Mouse (Mus musculus) 3134 (cell line): ENCODE results near the gene Sox6.

Experiments
- DNase-seq: peaks from one replicate; pipeline ENCODE4 v3.0.0-alpha.2; 2011; ENCODE audit warnings: low spot score; ENCODE audit not compliant: insufficient read length; ENCODE audit errors: extremely low read depth

Gene Sox6

DNA sequence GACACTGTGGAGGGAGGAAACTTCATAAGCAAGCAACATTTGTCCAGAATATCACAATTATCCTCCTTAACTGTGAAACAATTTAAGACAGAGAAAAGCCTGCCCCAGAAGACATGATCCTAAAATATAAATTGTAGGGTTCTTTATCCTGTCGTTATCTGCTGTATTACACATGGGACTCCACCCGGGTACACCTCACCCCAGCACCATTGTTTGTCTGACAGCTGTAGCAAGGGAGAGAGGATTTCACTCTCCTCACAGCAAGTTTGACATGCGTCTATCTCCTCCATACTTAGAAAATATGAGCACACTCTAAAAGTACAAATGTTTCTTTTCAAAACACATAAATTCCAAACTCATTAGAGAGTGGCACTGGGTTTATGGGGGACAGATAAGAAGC lies 198.0 kb downstream of the Sox6 start:
- no peak for DNase-seq

DNA sequence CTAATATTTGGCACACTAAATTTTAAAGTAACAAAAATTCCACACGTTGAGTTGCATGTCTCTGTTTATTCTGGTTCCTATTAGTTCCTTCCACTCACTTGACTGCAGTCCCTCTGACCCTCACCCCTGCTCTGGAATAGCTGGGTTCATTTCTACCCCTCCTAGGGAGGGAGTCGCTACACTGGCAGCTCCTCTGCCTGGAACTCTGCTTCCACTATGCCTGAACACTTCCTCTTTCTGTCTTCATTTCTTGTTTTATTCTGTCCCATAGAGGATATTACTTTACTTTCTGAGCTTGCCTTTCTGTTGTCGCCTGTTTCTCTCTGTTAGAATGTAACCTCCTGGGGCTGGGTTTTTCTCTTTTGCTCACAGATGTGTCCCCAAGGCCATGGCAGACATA lies 203.6 kb downstream of the Sox6 start:
- no peak for DNase-seq

DNA sequence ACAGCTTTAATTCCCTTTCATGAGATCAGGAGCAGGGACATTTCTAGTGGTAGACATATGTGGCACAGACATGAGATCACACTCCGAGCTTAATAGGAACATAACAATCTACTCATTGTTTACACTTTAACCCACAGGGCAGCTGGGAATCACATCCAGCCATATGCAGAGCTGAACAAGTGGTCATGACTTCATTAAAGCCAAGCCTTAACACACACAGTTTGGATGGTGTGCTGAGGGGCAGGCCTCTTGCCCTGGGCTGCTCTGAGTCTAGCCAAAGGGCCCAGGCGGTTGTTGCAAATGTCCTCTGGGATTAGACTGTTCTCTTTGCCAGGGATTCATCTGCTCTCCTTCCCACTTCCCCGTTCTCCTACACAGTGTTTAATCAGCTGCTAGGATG lies 204.9 kb downstream of the Sox6 start:
- DNase-seq: no peak

DNA sequence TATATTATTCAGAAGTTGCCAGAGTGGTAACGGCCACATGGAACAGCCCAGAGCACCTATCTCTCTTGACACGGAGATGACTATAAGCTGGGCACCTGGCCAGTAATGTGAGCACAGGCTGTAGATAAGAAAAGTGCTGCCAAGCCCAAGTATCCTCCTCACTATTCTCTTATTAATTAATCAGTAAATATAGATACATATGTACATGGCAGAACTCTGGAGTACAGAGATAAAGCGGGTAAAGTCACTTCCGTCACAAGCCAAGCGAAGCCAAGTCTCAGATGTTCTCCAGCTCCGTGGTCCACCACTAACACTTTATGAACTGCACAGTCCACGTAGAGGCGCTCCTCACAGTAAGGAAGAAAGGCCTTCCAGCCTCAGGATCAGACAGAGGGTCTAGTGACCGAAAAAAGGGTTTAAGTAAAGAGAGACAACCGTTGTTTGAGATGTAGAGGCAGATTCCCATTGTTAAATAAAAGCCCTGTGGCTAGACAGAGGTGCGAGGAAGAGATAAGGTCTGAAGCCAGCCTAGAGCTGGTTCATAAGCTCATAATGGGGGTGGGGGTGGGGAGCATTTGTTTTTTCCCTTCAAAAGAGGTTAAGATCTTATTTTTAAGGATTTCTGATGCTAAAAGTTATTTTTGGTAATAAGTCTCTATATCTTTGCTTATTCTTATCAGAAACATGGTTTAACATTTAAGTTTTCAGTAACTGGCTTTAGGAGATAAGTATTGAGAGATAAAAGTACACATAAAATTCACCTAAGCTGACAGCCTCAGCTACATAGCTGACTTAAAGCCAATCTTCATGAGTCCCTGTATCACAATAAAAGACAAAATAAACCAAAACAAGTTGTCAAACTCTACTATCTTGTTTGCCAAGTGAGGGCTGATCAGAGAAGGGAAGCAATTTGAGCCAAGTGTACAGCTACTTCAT lies 207.4 kb downstream of the Sox6 start:
- DNase-seq: no peak

DNA sequence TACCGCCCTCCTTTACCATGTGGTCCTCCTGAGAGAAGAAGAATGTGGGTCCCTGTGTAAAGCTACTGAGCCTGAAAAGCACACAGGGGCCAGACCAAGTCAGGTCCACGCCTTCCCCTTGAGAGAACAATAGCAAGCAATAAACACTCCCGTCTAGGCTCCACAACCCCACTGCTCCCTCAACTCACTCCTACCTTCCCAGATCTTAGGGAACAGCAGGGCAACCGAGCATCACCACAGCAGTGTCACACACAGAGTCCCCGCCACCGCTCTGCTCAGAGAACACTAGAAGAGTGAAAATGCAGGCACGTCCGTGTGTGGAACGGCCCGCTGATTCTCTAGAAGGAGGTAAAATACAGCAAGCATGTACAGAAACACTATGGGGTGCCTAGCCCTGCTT lies 208.2 kb downstream of the Sox6 start:
- DNase-seq: no peak

DNA sequence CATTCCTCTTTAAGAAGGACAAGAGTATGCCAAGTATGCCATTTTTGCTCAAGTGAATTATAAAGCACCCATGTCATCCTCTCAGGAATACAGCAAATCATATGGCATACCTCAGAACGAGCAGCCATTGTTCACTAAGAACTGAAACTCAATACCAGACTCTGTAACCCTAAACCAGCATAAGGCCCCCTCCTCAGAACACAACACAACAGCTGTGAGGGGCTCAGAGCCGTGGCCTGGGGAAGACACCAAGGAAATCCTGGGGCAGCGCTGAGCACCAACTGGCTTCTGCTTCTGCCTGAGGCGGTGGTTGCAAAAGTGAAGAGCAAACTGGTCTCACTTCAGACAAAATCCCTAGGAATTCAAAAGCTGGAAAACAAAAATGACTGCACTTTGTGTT lies 208.8 kb downstream of the Sox6 start:
- no peak for DNase-seq

DNA sequence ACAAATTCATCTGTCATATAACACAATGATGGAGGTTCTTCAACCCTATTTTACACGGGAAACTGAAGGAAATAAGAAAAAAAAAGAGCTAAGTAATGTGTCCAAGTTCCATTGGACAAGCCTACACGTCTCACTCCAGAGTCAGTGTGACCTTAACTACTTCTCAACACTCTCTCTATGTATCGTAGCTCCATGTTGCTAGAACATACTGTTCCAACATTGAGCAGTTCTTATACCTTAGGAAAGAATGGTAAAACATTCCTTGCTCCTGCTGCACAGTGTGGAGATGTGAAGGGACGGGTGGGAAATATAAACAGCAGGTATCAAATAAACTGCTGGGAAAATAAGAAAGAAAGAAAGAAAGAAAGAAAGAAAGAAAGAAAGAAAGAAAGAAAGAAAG lies 209.3 kb downstream of the Sox6 start:
- DNase-seq: no peak

DNA sequence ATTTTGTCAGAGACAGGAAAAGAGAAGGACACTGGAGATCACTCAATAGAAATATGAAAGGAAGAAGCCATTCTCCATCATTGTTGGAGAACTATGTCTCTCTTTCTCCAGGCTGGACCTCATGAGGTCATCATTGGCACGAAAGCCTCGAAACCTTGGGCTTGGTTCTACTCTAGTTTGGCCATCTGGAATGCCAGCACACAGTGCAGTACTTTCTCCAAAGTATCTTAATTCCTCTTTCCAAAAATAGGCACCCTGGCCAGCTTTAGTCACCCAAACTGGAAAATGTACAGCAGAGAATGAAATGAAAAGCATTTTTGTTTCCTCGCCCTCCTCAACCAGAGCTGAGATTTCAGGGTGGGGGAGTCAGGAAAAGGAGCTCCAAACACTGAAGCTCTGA lies 213.3 kb downstream of the Sox6 start:
- no peak for DNase-seq

DNA sequence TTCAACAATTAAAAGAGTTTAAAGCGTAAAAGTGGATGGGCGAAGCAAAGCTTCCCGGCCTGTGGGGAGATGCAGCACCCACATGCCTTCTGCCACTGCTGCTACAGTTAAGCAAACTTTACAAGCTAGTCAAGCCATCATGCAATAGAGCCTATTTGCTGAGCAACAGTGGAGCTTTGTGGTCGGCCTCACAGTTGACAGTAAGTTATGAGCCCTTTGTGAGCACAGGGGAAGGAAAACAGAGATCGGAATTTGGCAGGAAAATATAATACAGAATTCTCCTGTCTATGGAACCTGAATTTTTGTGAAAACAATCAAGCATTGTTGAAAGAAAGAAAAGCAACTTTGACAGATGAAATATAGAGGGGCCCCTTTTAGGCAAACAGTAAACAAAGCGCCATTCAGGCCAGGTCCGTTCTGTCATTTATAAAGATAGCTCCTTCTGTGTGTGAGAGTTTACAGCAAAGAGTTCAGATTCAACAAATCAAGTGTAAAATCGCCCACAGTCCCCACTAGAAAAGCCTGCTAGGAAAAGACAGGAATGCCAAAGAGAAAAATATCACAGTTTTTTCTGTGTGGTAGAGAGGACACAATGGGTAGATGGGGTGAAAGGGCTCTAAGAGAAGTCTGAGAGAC lies 213.9 kb downstream of the Sox6 start:
- no peak for DNase-seq

DNA sequence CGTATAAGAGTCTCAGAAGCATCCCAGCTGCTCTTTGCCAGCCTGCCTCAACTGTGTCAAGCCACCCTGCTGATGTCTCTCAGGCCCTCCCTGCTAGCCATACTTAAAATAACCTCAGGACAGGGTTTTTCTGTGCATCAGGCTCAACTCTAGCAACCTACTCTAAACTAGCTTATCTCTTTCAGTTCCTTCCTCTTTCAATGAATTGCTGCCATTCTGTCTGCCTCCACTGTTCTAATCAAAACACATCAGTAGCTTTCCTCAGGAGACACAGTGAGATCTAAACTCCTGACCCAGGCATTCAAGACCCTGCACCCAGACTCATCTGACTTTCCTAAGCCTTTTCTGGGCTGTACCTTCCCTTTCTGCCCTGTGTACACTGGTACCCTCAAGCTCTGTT lies 219.5 kb downstream of the Sox6 start:
- no peak for DNase-seq

DNA sequence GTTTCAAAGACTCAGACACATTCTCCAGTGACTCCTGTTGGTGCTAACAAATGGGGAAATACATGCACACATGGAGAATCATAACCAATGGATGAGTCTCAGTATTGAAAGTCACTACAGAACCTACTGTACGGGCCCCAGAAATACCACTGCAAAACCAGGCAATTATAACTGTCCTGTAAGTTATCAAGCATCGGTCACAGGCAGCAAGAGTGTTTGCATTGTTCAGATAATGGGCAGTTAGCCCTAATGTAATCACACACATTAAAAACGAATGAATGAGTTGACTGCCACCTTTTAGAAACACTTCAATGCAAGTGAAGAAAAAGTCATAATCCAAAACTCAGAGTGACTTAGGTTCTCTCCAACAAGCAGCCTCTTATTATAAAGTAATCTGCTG lies 235.3 kb downstream of the Sox6 start:
- DNase-seq: no peak

DNA sequence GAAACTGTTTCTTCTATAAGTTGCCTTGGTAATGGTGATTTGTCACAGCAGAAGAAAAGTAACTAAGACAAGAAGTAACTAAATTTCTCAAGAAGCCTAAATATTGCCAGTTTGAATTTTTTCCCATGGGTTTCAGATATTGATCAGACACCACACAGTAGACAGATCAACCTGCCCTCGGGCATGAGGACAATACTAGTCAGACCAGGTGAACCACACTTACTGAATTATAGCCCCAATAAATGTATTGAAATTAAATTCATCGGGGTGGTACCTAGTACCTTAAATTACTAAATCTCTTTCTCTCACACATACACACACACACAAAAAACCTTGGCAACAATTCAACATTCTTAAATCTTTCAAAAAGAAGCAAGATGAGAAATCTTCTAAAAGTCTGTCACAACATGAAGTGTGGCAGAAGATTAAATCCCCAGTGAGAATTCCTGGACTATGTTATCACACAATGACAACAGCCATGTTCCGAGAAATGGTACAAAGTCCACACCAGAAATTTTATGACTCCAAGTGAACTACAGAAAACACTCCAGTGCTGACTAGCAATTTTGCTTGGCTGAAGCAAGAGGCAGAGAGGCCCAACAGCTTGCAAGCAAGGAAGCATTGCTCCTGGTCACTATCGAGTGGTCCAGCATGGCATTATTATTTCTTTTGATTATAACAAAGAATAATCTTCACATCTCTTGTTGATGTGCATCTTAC lies 244.3 kb downstream of the Sox6 start:
- no peak for DNase-seq

DNA sequence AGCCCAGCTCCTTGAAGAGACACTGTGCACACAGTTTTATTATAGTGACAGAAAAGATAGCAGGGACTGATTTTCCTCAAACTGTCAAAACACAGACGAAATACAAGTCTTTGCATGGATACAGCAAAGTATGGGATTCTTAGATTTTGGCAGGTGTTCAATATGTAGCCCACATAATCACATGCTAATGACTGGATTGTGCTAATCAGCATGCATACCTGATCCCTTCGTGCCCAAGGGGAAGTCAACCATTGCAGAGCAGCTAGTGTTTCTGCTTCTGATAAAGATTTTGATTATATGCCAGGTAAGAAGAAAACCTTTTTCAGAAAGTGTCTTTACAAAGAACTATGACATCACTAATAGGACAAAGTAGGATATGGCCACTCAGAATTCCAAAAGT lies 245.8 kb downstream of the Sox6 start:
- no peak for DNase-seq

DNA sequence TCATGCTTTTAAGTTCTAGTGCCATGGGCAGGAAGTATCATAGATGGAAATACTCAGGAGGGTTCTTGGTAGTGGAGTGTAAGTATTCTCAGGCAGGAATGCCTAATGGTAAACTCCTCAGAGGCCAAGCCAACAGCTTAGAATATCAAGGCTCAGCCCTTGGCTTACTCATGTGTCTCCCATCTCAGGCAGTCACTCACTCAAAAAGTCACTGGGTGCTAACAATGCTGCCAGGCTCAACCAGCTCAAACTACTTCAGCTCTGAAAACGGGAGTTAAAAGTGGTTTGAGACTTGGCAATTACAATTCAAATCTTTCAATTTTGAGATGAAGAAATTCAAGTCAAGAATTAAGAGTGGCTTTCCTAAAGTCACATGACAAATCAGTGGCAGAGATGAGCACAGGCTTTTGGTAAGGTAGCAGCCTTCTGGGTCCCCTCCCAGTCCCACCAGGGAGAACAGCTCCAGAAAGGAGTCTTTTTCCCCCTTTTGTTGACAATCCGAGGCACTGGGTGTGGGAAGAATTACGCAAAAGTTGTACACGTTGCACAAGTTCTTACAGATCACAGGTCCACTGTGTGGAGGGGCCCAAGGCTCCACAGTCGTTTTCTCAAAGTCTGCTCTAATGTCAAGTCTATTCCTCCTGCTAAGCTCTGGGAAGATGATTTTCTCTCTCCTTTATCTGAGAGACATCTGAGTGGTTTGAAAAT lies 249.3 kb downstream of the Sox6 start:
- DNase-seq: no peak

DNA sequence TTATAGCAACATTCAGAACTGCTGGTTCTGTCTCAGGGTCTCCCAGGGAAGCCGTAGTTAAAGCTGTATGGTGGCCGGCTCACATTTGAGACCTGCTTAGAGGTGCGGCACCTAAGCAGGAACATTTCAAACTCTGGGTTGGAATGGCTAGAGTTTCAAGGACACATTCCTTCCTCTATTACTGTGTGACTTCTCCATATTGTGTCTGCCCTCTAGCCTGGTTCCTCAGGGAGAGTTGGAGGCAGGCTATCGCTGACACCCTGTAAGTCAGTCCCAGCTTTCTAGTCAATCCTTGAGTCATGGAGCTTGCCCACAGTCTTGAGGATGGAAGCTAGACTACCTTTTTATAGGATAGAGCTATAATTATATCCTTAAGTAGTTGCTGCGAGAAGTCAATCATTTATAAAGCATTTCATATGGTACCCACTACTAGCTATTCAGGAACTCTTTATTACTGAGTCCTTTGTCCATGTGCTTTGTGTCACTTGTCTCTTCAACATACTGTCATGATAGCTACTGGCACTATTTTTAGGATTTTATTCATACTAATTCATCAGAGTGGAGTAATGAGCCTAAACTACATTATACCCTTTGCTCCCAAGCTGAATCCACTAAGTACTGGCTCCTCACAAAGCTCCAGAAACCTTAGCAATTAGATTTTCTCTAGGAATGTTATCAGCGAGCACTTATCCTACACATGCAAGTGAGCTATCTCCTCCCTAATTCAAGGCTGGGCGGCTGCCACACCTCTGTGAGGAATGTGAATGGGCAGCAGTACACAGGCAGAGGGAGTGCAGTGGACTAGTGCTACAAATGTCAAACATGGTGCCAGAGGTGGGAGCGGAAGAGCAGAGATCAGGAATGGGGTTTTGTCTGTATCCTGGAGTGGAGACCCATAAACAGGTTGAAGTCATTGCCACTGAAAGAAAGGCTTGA lies 254.3 kb downstream of the Sox6 start:
- DNase-seq: no peak

DNA sequence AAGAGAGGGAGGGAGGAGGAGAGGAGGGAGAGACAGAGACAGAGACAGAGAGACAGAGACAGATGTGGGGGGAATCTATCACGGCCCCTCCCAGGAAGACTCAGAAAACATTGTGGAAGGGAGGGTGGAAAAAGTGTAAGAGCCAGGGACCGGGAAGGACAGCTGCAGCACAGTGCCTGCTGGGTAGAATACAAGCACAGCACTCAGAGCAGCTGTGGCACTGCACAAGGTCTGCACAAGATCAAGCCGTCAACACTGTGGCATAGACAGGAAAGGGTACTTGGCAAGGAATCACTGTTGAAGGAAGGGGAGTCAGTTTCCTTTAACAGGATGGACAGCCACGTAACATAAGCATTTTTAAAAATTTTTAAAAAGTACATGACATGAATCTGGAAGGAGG lies 258.4 kb downstream of the Sox6 start:
- no peak for DNase-seq

DNA sequence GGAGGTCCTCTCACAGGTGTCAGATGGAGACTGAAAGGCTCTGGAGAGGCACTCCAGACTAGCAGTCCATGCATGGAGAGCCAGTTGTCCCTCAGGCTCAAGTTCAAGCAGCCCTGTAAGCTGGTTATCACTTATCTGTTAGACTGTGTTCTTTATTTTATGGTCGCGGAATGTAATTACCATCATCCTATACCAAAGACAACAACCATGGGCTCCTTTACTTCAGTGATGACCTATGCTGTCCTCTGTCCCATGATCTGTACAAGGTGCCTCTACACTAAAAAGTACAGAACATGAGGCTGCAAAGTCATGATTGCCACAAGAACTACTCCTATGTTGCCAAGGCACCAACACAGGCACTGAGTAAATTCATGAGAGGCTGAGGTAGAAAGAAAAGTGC lies 259.1 kb downstream of the Sox6 start:
- DNase-seq: no peak

DNA sequence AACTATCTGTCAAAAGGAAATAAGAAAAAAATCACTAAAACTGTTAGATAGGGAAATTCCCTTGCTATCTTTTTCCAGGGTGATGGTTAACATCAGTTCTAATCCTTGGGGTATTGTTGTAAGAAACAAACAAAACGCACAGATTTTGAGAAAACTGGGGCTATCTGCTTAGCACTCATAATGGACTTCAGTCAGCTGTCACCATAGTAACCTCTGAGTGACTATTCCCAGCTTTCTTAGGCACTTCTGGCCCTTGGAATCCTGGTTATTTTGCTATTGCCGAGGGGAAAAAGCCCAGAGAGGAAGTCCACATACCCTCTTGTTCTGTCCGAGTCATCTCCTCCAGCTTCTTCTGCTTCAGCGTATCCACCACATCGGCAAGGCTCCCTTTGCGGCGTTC lies 261.9 kb downstream of the Sox6 start:
- no peak for DNase-seq

DNA sequence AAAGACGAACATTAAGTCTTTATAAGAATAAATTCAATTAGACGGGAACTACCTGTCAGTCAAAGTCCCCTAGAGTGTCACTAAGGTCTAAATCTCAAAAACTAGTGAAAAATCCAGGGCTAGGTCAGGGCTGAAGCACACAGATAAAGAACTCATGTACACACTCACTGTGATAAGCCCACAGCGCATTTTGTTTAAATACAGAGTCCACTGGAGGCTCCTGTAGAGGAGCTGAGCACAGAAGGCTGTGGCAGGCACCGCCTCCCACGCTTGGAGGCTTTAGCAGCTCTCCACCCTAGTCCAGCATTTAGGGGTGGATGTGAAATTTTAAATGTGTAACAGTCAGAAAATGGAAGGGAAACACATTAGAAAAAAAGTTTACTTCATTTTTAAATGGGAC lies 262.3 kb downstream of the Sox6 start:
- DNase-seq: no peak

DNA sequence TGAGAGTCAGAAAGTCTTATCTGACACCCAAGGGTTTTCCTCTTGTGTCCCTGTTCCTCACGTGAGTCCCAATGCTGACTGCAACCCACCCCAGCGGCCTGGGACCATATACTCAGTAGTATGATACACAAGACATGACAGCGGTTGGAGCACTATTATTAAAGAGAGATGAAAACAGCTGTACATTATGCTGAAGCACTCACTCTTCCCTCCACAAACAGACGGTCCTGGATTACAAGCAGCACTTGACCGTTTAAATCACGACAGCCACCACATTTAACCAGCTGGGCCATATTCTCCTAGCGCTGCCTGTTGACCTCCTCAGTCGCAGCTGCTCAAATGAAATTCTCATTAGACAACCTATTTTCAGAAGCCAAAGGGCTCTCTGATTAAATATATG lies 272.3 kb downstream of the Sox6 start:
- no peak for DNase-seq
